Mouse (Mus musculus): ENCODE data around the gene Sez6l. TPM values are rescaled to one million over a fixed set of nuclear protein-coding genes. Genes with fewer than 3 reads are reported as not detected.

Gene Sez6l
- 0.14 TPM for polyA plus RNA-seq (2014; fragmentation: Illumina TruSeq; extraction: RNeasy Lipid Tissue Mini Kit (QIAGEN cat#74804))

DNA sequence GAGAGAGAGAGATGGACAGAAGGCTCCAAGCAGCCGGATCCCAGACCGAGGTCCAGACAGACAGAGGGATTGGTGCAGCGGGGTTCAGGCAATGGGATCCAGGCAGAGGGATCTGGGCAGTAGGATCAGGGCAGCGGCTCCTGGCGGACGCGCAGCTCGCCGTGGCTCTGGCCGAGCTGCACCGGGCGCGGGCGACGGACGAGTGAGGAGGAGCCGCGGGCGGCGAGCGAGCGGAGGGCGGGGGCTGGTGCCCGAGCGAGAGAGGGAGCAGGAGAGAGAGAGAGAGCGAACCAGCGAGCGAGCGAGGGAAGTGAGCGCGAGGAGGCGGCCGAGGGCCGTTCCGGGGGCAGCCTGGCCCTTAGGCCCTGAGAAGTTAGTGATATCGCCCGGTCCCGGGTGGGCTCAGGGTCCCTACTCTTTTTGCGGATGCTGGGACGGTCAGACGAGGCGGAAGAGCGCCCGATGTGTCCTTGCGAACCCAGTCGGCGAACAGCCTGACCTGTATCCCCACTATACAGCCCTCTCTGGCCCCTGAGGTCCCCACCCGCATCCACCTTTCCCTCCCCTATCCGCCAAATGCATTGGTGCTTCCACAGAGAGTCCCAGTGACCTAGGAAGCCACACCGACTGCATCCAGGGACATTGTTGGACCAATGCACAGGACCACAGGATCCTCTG is at the start of gene Sez6l:
Gene Sez6l (minus strand): TSS at position 193 of the 678 bp plus-strand sequence.

DNA sequence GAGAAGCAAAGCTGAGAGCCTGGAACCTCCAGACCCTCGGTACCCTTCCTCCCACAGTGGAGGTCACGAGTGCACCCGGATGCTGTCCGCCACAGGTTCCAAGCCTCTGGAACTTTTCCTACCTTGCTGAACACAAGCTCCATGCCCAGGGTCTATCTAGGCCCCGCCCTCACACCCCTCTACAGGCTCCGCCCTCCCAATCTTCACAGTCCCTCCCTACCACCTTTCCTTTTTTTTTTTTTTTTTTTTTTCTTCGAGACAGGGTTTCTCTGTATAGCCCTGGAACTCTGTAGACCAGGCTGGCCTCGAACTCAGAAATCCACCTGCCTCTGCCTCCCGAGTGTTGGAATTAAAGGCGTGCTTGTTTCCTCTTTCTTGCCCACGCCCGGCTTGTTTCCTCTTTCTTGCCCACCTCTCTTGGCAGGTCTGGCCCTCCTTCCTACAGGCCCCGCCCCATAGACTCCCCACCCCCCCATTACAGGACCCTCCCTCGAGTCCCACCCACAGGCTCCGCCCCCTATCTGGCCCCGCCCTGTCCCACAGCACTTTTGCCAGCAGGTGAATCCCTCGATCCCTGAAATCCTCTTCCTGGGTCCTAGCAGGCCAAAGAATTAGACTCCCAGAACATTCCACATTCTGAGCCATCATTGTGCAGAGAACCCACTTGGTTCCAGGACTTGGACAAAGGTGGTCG is 128.1 kb downstream of the Sez6l start, which contains the start of gene Gm6588:
Gene Gm6588 (plus strand): TSS at position 680 of the 694 bp plus-strand sequence.

DNA sequence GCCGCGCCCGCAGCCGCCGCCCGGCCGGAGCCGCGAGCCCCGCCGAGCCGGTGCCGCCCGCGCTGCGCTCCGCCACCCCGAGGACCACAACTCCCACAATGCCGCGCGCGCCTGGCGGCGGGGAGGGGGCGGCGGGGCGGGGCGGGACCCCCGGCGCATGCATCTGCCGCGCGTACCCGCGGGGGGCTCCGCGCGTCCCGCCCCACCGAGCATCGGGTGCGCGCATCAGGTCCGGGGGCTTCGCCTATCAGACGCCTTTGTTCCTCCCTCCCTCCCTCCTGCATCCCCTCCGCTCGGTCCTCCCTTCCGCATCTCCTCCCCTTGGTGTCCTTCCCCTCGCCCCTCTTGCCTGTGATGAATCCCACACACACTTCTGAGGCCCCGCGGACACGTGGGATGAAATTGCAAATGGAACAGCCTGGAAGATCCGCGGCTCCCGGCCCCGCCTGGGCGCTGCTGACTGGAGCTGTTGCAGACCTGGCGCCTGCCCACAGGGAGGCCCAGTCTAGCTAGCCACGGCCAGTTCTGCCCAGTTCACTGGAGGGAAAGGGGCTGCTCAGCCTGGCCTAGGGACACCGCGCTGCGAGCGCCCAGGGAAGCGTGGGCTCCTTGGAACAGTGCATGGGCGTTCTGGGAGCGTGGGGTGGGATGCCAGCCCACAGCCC is 182.1 kb downstream of the Sez6l start, which contains the start of gene Asphd2:
Gene Asphd2 (minus strand): TSS at position 88 of the 665 bp plus-strand sequence.

Other genes with a start within 250 kb of the Sez6l start
- 0.80 TPM for gene Srrd, start 234.1 kb downstream of the Sez6l start, polyA plus RNA-seq (2014; fragmentation: Illumina TruSeq; extraction: RNeasy Lipid Tissue Mini Kit (QIAGEN cat#74804))
- gene Hps4, start 234.1 kb downstream of the Sez6l start, polyA plus RNA-seq (2014; fragmentation: Illumina TruSeq; extraction: RNeasy Lipid Tissue Mini Kit (QIAGEN cat#74804)): 14.8 TPM
- gene Gm6583, start 221.2 kb downstream of the Sez6l start, polyA plus RNA-seq (2014; fragmentation: Illumina TruSeq; extraction: RNeasy Lipid Tissue Mini Kit (QIAGEN cat#74804)): not detected
- not detected for gene Asphd2, start 182.3 kb downstream of the Sez6l start, polyA plus RNA-seq (2014; fragmentation: Illumina TruSeq; extraction: RNeasy Lipid Tissue Mini Kit (QIAGEN cat#74804))
- not detected for gene Gm6588, start 127.8 kb downstream of the Sez6l start, polyA plus RNA-seq (2014; fragmentation: Illumina TruSeq; extraction: RNeasy Lipid Tissue Mini Kit (QIAGEN cat#74804))